Mouse (Mus musculus) C2C12 (cell line): ENCODE measurements at regions not wholly inside any gene's neighbourhood (a gene's known extent, or its start where the extent isn't known, plus 50 kb on each side); places are given as distances from the start of the nearest gene placed in this dataset.

Experiments used
- H3K27me3 ChIP-seq: one replicate; pipeline ENCODE4 v1.6.1; 2011; ENCODE audit not compliant: control insufficient read depth, insufficient read depth, insufficient read length
- H3K36me3 ChIP-seq: one replicate; pipeline ENCODE4 v1.6.1; 2011; ENCODE audit not compliant: control insufficient read depth, insufficient read depth
- H3K4me3 ChIP-seq: one replicate; pipeline ENCODE4 v1.5.1; 2011; ENCODE audit warnings: mild to moderate bottlenecking, control low read depth; ENCODE audit not compliant: poor library complexity, insufficient read depth, severe bottlenecking
- H3K79me2 ChIP-seq: one replicate; pipeline ENCODE4 v1.6.1; 2011; ENCODE audit not compliant: control insufficient read depth, insufficient read depth
- H3K79me3 ChIP-seq: one replicate; pipeline ENCODE4 v1.6.1; 2011; ENCODE audit warnings: low read depth, control low read depth
- H3ac ChIP-seq: one replicate; pipeline ENCODE3; 2011; ENCODE audit warnings: low read depth; ENCODE audit not compliant: control insufficient read depth, insufficient read length
- CEBPB ChIP-seq: IDR thresholded peaks from one replicate; pipeline ENCODE4 v1.6.1; 2011; ENCODE audit warnings: low read depth, mild to moderate bottlenecking, control low read depth, moderate library complexity
- CTCF ChIP-seq: IDR thresholded peaks from one replicate; pipeline ENCODE4 v1.5.1; 2011; ENCODE audit not compliant: control insufficient read depth, insufficient read depth, insufficient read length
- FOSL1 ChIP-seq: IDR thresholded peaks from one replicate; pipeline ENCODE4 v1.8.0; 2011; ENCODE audit warnings: mild to moderate bottlenecking, low read length; ENCODE audit not compliant: poor library complexity, insufficient read depth, severe bottlenecking
- MAX ChIP-seq: IDR thresholded peaks from one replicate; pipeline ENCODE4 v1.6.1; 2011; ENCODE audit warnings: mild to moderate bottlenecking, control low read depth
- MYOD1 ChIP-seq: IDR thresholded peaks from one replicate; pipeline ENCODE4 v1.6.1; 2011; ENCODE audit warnings: low read depth; ENCODE audit not compliant: control insufficient read depth, insufficient read length
- MYOG ChIP-seq: IDR thresholded peaks from one replicate; pipeline ENCODE4 v1.6.1; 2011; ENCODE audit not compliant: control insufficient read depth, insufficient read length; ENCODE audit errors: extremely low read depth
- USF1 ChIP-seq: IDR thresholded peaks from one replicate; pipeline ENCODE4 v1.6.1; 2011; ENCODE audit warnings: low read depth, mild to moderate bottlenecking, control low read depth, moderate library complexity

DNA sequence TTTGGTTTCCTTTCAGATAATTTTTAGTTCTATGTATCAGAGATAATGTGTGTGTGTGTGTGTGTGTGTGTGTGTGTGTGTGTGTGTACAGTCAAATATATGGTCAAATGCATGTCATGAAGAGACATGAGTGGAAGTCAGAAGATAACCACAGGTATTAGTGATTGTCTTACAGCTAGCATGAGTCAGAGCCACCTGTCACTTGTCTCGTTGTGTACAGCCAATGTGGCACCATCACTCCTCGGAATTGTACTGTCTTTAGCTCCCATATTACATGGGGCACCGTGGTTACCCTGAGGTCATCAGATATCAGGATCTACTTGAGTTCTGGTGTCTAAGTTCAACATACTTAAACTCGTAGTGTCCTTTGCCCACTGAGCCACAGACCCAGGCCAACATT is 816.0 kb upstream of the Ctnnd2 start:
- TF ChIP-seq MYOD1 (peak; percentile 90), FOSL1 (no peak), CTCF (no peak)
- Histone ChIP-seq H3K79me2 (no peaks in the 10 kb centered on the region), H3K79me3 (no peaks in the 10 kb centered on the region), H3K4me3 (no peak overlapping the region), H3K36me3 (no peaks in the 10 kb centered on the region), H3ac (no peak overlapping the region), H3K27me3 (no peaks in the 10 kb centered on the region)

GRCm38 (mm10) chr15:29399881-29400280 is 772.5 kb upstream of the Ctnnd2 start:
- H3ac ChIP-seq, result no peak overlapping the region
- TF ChIP-seq FOSL1 (no peak), MAX (no peak), MYOG (no peak), USF1 (no peak), CTCF (no peak), MYOD1 (peak; percentile 17), CEBPB (no peak)

DNA sequence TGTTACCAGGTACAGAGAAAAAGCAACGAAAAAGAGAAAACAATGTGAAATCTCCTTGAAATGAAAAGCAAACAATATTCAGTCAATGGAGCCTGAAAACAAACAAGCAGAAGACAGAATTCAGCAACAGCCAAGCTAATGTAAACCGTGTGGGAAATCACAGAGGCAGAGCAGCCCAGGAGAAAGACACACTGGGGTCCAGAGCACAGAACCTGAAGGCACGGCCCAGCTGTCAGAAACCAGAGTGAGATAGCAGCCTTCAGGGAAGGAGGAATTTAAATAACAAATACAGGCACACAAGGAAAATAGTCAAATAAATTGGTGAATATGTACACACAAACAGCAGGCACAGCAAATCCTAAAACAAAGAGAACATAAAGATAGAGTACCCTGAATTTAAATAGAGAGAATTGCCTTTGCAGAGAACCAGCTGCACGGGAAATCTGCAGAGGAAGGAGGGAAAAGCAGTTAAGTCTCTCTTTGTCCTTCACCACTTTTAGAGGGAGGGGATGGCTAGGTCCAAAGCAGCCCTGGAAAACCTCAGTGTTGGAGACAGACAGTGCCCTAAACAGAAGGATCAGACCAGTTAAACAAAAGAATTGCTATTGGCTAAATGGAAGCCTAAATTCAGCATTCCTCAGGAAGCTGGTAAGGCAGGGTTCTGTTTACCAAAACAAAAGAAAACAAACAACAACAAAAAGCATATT is 739.2 kb upstream of the Ctnnd2 start:
- no peaks in the 10 kb centered on the region for H3K79me2 ChIP-seq
- H3ac ChIP-seq, result no peak overlapping the region
- H3K79me3 ChIP-seq, result no peaks in the 10 kb centered on the region
- no peaks in the 10 kb centered on the region for H3K36me3 ChIP-seq
- TF ChIP-seq FOSL1 (no peak), CEBPB (no peak), MYOD1 (no peak), CTCF (no peak), MAX (no peak), MYOG (no peak), USF1 (no peak)
- no peak overlapping the region for H3K4me3 ChIP-seq
- H3K27me3 ChIP-seq, result no peaks in the 10 kb centered on the region

More at GRCm38 (mm10) chr15:29399881-29400280, 772.5 kb upstream of the Ctnnd2 start:
- Histone ChIP-seq H3K4me3 (no peak overlapping the region), H3K27me3 (no peaks in the 10 kb centered on the region), H3K79me3 (no peaks in the 10 kb centered on the region), H3K79me2 (no peaks in the 10 kb centered on the region), H3K36me3 (no peaks in the 10 kb centered on the region)

DNA sequence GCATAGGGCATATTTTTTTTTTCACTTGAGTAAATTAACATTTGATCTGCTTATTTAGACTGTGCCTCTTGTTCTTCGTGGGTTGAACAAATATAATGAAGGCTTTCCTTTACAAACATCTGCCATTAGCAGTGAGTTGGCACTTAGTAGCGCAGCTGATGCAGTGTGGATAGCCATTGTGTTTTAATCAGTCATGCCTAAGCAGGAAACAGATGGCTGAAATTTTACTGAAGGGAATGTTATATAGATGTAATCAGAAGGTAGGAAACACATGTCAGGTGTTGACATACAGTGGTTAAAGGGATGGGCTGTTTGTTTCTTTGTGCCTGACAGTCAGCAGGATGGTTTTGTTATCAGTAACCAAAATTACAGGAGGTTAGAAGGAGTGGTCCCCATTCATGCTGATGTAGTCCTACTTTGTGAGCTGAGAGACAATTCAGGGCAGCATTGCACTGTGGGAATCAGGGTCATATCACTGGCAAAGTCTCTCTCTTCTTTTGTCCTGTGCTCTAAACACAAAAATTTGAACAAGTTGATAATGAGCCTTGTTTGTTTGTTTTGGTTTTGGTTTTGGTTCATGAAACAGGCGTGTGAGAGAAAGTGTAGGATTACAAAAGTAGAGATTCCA is 734.6 kb upstream of the Ctnnd2 start:
- Histone ChIP-seq H3K4me3 (no peak overlapping the region), H3K36me3 (no peaks in the 10 kb centered on the region), H3K79me2 (no peaks in the 10 kb centered on the region), H3ac (no peak overlapping the region), H3K27me3 (no peaks in the 10 kb centered on the region), H3K79me3 (no peaks in the 10 kb centered on the region)
- TF ChIP-seq CTCF, result no peak
- TF ChIP-seq CEBPB, result no peak
- TF ChIP-seq USF1, result no peak
- no peak for TF ChIP-seq MYOG
- TF ChIP-seq FOSL1, result no peak
- no peak for TF ChIP-seq MYOD1
- TF ChIP-seq MAX, result no peak

- Histone ChIP-seq H3K27me3 (no peaks in the 10 kb centered on the region), H3K36me3 (no peaks in the 10 kb centered on the region), H3K4me3 (no peak overlapping the region), H3K79me3 (no peaks in the 10 kb centered on the region), H3K79me2 (no peaks in the 10 kb centered on the region), H3ac (no peak overlapping the region)
- TF ChIP-seq CEBPB (no peak), USF1 (no peak), CTCF (no peak), MAX (no peak), MYOG (no peak), MYOD1 (no peak), FOSL1 (no peak)
Observed at GRCm38 (mm10) chr15:29447876-29448275, 724.5 kb upstream of the Ctnnd2 start.

DNA sequence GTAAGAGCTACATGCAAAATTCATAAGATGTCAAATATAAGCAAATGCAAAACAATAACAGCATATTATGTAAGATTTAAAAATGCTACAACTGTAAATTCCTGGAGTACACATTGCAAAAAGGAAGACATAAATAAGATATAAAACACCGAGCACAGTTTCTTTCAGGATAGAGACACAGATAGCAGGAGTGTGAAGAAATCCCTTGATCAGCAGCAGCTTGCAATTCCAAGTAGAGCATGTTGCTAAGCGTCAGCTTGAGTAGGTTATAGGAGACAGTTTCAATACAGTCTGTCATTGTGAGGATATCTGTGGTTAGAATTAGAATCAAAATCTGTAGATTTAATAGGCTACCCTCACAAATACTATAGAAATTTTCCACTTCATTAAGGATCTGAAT is 687.3 kb upstream of the Ctnnd2 start:
- H3K4me3 ChIP-seq, result no peak overlapping the region
- H3ac ChIP-seq, result no peak overlapping the region
- H3K27me3 ChIP-seq, result no peaks in the 10 kb centered on the region
- no peak for TF ChIP-seq MAX
- no peak for TF ChIP-seq CTCF
- no peak for TF ChIP-seq MYOG
- no peaks in the 10 kb centered on the region for H3K79me2 ChIP-seq
- no peaks in the 10 kb centered on the region for H3K79me3 ChIP-seq
- H3K36me3 ChIP-seq, result no peaks in the 10 kb centered on the region
